Mouse (Mus musculus) lung, adult 2 months (tissue): ENCODE data around the gene Tpk1.

Experiments used
- CTCF ChIP-seq: fragments of 200-500 bp; IDR thresholded peaks from 2 replicates; pipeline ENCODE4 v1.5.1; 2011; ENCODE audit warnings: mild to moderate bottlenecking, low read length, control low read depth; ENCODE audit not compliant: insufficient read depth
- POLR2A ChIP-seq: fragments of 200-500 bp; IDR thresholded peaks from 2 replicates; pipeline ENCODE4 v1.6.1; 2011; ENCODE audit warnings: low read depth, mild to moderate bottlenecking, control low read depth, low read length, borderline replicate concordance; ENCODE audit errors: extremely low read depth

- TF ChIP-seq CTCF (no peak), POLR2A (no peak)
These were observed 23.7 kb downstream of the Tpk1 start for GRCm38 (mm10) chr6:43642375-43642774.
